Mouse (Mus musculus) CD8-positive naive resting alpha-beta T cell, adult 2 months (primary cell): Measurements from ENCODE around the gene Pbx3.

Source experiments
- DNase-seq, 2 experiments: peaks; one replicate each; pipeline ENCODE4 v3.0.0; 2022; ENCODE audit warnings: low read depth in 2 of 2, low spot score in 2 of 2

The Pbx3 gene

DNA sequence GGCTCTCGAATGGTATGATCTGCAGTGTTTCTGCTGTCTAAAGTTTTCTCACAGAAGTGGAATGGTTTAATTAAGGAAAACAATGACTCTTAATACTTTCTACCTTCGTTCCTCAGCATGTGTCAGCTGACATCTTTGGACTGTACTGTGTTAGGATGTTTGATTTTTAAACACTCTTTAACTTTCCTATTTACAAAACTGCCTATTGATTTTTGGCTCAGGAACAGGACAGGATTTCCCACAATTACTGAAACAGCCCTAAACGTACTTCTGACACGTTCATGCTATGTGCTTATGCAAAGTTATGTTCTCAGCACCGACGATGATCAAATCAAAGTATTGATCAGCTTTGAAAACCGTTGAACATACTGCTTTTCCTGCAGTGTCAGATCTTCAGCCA, 224.7 kb downstream of the Pbx3 start:
- no peak for DNase-seq

DNA sequence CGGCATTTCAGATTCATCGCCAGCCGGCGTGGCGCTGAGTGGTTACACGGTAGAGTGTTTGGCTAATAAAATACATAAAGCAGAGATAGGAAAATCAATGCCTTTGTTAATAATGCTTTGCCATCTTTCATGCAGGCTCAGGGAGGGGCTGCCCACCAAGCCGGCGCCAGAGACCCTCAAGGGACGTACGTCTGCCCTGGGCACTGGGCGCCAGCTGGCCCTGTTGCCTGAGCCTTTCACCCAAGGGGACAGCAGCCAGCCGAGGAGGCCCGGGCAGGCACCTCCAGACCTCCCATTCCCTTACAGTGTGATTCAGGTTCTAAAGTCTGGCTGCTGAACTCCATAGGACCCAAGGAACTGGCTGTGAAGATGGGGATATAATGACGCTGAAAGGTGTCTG, 225.5 kb downstream of the Pbx3 start:
- DNase-seq: no peak

DNA sequence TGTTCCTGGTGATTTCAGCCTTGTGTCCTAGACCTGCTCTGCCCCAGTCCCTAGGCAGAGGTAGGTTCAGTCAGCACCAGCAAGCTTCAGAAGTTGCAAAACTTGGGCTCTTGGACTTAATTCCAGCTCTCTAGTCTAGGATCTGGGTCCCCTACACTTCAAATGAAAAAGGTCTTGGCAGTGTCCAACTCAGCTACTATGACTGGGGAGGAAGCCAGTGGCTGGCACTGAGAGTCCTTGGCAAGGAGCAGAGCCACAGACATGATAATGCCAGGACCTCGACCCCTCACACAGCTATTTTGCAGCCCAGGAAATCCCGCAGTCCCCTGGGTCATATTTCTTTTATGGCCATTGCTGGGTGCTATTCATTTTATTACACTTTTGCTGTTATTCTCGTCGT, 225.9 kb downstream of the Pbx3 start:
- no peak for DNase-seq

DNA sequence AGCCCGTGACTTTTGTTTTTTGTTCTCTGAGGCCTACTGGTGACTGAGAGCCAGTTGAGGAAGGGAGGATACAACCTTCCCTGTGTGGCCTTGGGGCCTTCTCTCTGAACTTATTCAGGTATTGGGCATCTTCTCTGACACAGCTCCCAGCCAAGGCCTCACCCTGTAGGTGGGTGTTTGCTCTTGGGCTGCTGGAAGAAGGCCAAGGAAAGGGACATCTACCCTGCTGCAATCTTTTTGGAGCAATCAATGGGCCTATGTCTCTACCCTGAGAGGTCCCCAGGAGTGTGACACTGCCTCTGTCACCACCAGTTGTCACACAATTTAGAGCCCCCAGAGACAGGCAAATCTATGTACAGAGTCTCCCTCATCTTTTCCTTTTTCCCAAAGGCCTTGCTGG, 226.5 kb downstream of the Pbx3 start:
- DNase-seq: no peak

DNA sequence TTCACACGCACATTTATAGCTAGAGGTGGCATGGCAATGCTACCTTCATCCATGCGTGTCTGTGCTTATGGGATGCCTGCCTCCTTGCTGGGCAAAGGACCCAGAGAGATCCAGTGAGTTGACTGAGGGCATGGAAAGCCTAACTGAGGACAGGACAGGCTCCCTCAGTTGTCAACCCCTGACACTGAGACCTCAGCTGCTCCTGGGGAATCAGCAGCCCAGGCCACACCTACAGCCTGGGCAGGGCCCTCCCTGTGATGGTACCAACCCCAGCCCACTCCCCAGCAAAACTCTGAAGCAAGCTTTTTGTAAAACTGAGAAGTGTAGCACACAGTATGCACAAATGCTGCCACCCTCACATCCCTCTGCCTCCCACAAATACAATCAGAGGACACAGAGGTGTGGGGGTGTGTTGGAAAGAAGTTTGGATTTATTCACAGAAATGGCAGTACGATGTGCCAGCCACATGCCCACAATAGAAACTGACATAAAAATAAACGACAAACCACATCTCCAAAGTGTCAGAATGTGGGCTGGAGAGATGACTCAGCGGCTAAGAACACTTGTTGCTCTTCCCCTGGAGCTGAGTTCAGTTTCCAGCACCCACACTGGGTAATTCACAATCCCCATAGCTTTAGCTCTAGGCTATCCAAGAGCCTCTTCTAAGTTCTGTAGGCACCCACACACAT, 233.3 kb downstream of the Pbx3 start:
- no peak for DNase-seq

DNA sequence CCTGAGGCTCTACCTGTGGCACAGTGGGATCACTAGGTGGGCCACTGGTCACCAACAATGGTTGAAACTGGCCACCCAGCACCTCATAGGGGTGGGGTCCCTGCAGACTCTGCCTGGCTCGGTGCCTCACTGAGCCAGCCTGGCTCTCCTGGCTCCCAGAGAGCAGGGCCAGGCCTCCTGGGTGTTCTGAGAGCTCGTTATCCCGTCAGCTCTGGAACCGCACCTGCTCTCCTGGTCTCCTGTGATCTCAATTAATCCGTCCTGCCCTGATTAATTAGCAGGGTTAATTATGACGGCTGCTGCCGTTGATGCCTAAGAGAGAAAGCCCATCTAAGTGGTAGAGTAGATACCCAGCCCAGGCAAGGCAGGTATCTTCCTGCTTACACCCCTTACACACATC, 237.6 kb downstream of the Pbx3 start:
- no peak for DNase-seq

DNA sequence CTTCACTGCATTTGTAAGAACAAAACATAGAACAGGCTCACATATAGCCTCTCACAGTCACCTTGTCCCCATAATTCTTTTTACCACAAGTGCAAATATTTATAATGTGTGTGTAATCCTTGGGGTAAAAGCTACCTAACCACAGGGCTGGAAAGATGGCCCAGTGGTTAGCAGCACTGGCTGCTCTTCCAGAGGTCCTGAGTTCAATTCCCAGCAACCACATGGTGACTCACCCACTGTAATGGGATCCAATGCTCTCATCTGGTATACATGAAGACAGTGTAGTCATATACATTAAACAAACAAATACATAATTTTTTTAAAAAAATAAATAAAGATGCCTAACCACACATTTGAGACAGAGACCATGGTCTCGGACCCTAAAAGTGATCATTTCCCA, 240.2 kb downstream of the Pbx3 start:
- no peak for DNase-seq

DNA sequence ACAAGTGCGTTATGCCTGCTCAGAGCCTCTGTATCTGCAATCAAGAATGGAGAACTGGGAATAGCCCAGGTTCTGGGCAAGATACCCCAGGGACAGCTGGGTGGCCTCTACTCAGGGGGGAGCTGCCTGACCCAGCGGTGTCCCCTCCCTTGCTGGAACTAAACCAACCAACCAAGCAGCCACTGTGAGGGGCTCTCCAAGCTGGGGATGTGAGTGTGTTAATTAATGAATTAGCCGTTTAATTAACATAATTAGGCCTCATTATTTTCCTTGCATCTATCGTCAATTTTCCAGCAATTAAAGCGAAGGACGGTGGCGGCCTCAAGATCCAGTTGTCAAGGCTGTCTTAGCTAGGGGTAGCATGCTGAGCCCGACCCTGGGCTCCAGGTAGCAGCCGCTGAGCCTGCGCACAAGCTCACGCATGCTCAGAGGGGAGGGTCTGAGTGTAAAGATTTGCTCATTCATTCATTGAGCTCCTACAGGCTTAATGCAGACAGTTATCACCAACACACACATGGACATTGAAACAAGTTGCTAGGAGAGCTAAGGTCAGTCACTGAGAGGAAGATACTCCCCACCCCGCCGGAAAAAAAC, 243.2 kb downstream of the Pbx3 start:
- no peak for DNase-seq

DNA sequence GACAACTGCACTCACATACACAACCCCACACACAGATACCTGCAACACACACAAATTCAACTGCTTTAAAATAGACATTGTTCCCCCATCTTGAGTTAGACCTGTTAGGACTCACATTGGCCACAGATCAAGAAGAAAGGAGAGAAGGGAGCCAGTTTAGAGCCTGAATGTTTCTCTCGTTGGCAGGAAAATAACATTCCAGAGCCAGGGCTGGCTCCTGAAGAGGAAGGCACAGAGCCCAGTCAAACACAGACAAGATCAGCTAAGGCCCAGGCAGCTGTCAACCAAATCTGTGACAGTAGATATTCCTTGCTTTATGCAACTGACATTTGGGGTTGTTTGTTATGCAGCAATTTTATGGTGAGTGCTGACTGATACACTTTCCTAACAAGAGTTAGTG, 245.1 kb downstream of the Pbx3 start:
- no peak for DNase-seq

DNA sequence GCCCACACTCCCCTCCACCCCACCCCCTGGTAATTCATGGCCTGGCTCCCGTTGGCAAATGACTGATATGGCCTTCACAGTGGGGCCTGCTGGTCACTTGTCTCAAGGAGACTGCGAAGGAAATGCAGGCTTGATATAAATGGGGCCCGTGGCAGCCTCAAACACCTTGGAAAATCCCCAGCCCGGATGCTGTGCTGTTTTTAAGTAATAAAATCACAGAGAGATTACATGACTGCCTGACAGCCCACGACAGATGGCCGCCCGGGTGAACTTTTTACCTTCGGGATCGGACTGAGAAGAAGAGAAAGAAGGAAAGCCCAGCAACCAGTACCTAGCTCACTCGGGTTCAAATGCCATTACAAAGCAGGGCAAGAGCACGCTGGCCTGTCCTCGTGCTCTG, 249.0 kb downstream of the Pbx3 start:
- no peak for DNase-seq
